Mouse (Mus musculus): Measurements from ENCODE around the gene Kdr. TPM values are rescaled to one million over a fixed set of nuclear protein-coding genes. Genes with fewer than 3 reads are reported as not detected.

Kdr gene
- polyA plus RNA-seq, 1 experiment from 2014 or later, result 39.5 TPM

- no peak overlapping the region for H3K27ac ChIP-seq (ENCODE audit: low read depth, low read length)
- no peaks in the 10 kb centered on the region for H3K9me3 ChIP-seq (ENCODE audit: control insufficient read depth, low read length)
- ATAC-seq (ENCODE audit: low FRiP score, low TSS enrichment), result no peak
- H3K4me2 ChIP-seq (replicated peaks; ENCODE audit: low read depth, low read length), result no peak overlapping the region
- WGBS, result 69% methylated on average over 7 of the region's 7 CpGs
- H3K4me1 ChIP-seq (ENCODE audit: control insufficient read depth, insufficient read depth, low read length), result no peaks in the 10 kb centered on the region
- H3K9ac ChIP-seq (ENCODE audit: low read depth, low read length), result no peak overlapping the region
- no peak overlapping the region for H3K4me3 ChIP-seq (ENCODE audit: low read length)
- H3K27me3 ChIP-seq (ENCODE audit: control insufficient read depth, insufficient read depth, low read length), result no peaks in the 10 kb centered on the region
- H3K36me3 ChIP-seq (ENCODE audit: control insufficient read depth, insufficient read depth, low read length), result no peaks in the 10 kb centered on the region
Observed at GRCm38 (mm10) chr5:76006403-76006802, 28.1 kb upstream of the Kdr start.

- Histone ChIP-seq H3K27me3 (ENCODE audit: control insufficient read depth, insufficient read depth, low read length) (no peaks in the 10 kb centered on the region), H3K27ac (ENCODE audit: low read depth, low read length) (no peak overlapping the region), H3K4me2 (replicated peaks; ENCODE audit: low read depth, low read length) (no peak overlapping the region), H3K36me3 (ENCODE audit: control insufficient read depth, insufficient read depth, low read length) (no peaks in the 10 kb centered on the region), H3K4me3 (ENCODE audit: low read length) (no peak overlapping the region), H3K4me1 (ENCODE audit: control insufficient read depth, insufficient read depth, low read length) (no peaks in the 10 kb centered on the region), H3K9me3 (ENCODE audit: control insufficient read depth, low read length) (no peaks in the 10 kb centered on the region), H3K9ac (ENCODE audit: low read depth, low read length) (no peak overlapping the region)
- ATAC-seq (ENCODE audit: low FRiP score, low TSS enrichment), result no peak
- WGBS, result 86% methylated on average over 8 of the region's 8 CpGs
Observed at GRCm38 (mm10) chr5:75990212-75990611, 12.0 kb upstream of the Kdr start.

GRCm38 (mm10) chr5:75987530-75987929 is 9.3 kb upstream of the Kdr start:
- Histone ChIP-seq H3K9ac (ENCODE audit: low read depth, low read length) (no peak overlapping the region), H3K4me3 (ENCODE audit: low read length) (no peak overlapping the region), H3K36me3 (ENCODE audit: control insufficient read depth, insufficient read depth, low read length) (no peaks in the 10 kb centered on the region), H3K9me3 (ENCODE audit: control insufficient read depth, low read length) (no peaks in the 10 kb centered on the region), H3K4me1 (ENCODE audit: control insufficient read depth, insufficient read depth, low read length) (no peaks in the 10 kb centered on the region), H3K4me2 (replicated peaks; ENCODE audit: low read depth, low read length) (no peak overlapping the region), H3K27ac (ENCODE audit: low read depth, low read length) (no peak overlapping the region), H3K27me3 (ENCODE audit: control insufficient read depth, insufficient read depth, low read length) (no peaks in the 10 kb centered on the region)
- WGBS, result 82% methylated on average over 8 of the region's 8 CpGs
- no peak for ATAC-seq (ENCODE audit: low FRiP score, low TSS enrichment)

- no peak overlapping the region for H3K4me2 ChIP-seq (replicated peaks; ENCODE audit: low read depth, low read length)
- H3K36me3 ChIP-seq (ENCODE audit: control insufficient read depth, insufficient read depth, low read length), result no peaks in the 10 kb centered on the region
- 0 out of 2 replicates have a peak, but pooled peaks cover 4% of the 10 kb centered on the region for H3K9me3 ChIP-seq (ENCODE audit: control insufficient read depth, low read length)
- WGBS, result 59% methylated on average over 23 of the region's 23 CpGs
- no peak overlapping the region for H3K9ac ChIP-seq (ENCODE audit: low read depth, low read length)
- H3K27me3 ChIP-seq (ENCODE audit: control insufficient read depth, insufficient read depth, low read length), result peaks cover 22% of the 10 kb centered on the region; the same call in 1 of the 2 replicates
- no peaks in the 10 kb centered on the region for H3K4me1 ChIP-seq (ENCODE audit: control insufficient read depth, insufficient read depth, low read length)
- H3K4me3 ChIP-seq (ENCODE audit: low read length), result no peak overlapping the region
- no peak overlapping the region for H3K27ac ChIP-seq (ENCODE audit: low read depth, low read length)
- ATAC-seq (ENCODE audit: low FRiP score, low TSS enrichment), result no peak
Observed at GRCm38 (mm10) chr5:75980521-75981311, 2.5 kb upstream of the Kdr start.

GRCm38 (mm10) chr5:75979108-75979507 is 850 bp upstream of the Kdr start:
- Histone ChIP-seq H3K9ac (ENCODE audit: low read depth, low read length) (no peak overlapping the region; the same call in 1 of the 2 replicates), H3K27ac (ENCODE audit: low read depth, low read length) (no peak overlapping the region), H3K27me3 (ENCODE audit: control insufficient read depth, insufficient read depth, low read length) (peaks cover 29% of the 10 kb centered on the region; the same call in 1 of the 2 replicates), H3K4me1 (ENCODE audit: control insufficient read depth, insufficient read depth, low read length) (no peaks in the 10 kb centered on the region), H3K9me3 (ENCODE audit: control insufficient read depth, low read length) (0 out of 2 replicates have a peak, but pooled peaks cover 4% of the 10 kb centered on the region), H3K4me3 (ENCODE audit: low read length) (peak overlapping the region; percentile 59), H3K4me2 (replicated peaks; ENCODE audit: low read depth, low read length) (peak overlapping the region; percentile 92), H3K36me3 (ENCODE audit: control insufficient read depth, insufficient read depth, low read length) (no peaks in the 10 kb centered on the region)
- ATAC-seq (ENCODE audit: low FRiP score, low TSS enrichment), result no peak
- 9% methylated on average over 8 of the region's 8 CpGs for WGBS

- Histone ChIP-seq H3K27ac (ENCODE audit: low read depth, low read length) (no peak overlapping the region; the same call in 1 of the 2 replicates), H3K9me3 (ENCODE audit: control insufficient read depth, low read length) (0 out of 2 replicates have a peak, but pooled peaks cover 4% of the 10 kb centered on the region), H3K9ac (ENCODE audit: low read depth, low read length) (peak overlapping the region; percentile 59), H3K4me2 (replicated peaks; ENCODE audit: low read depth, low read length) (peak overlapping the region; percentile 92), H3K36me3 (ENCODE audit: control insufficient read depth, insufficient read depth, low read length) (no peaks in the 10 kb centered on the region), H3K4me3 (ENCODE audit: low read length) (peak overlapping the region; percentile 59), H3K4me1 (ENCODE audit: control insufficient read depth, insufficient read depth, low read length) (no peaks in the 10 kb centered on the region), H3K27me3 (ENCODE audit: control insufficient read depth, insufficient read depth, low read length) (peaks cover 29% of the 10 kb centered on the region; the same call in 1 of the 2 replicates)
- peak; percentile 77; the same call in 1 of the 2 replicates for ATAC-seq (ENCODE audit: low FRiP score, low TSS enrichment)
- WGBS, result 2% methylated on average over 54 of the region's 54 CpGs
Observed at GRCm38 (mm10) chr5:75977441-75978373, 551 bp downstream of the Kdr start.

GRCm38 (mm10) chr5:75976696-75977095 is 1.6 kb downstream of the Kdr start:
- 35% methylated on average over 9 of the region's 9 CpGs for WGBS
- Histone ChIP-seq H3K27me3 (ENCODE audit: control insufficient read depth, insufficient read depth, low read length) (peaks cover 29% of the 10 kb centered on the region; the same call in 1 of the 2 replicates), H3K27ac (ENCODE audit: low read depth, low read length) (no peak overlapping the region), H3K36me3 (ENCODE audit: control insufficient read depth, insufficient read depth, low read length) (no peaks in the 10 kb centered on the region), H3K4me2 (replicated peaks; ENCODE audit: low read depth, low read length) (no peak overlapping the region), H3K4me1 (ENCODE audit: control insufficient read depth, insufficient read depth, low read length) (no peaks in the 10 kb centered on the region), H3K9ac (ENCODE audit: low read depth, low read length) (peak overlapping the region; percentile 5; the same call in 1 of the 2 replicates), H3K4me3 (ENCODE audit: low read length) (peak overlapping the region; percentile 59), H3K9me3 (ENCODE audit: control insufficient read depth, low read length) (no peaks in the 10 kb centered on the region)
- no peak for ATAC-seq (ENCODE audit: low FRiP score, low TSS enrichment)

GRCm38 (mm10) chr5:75975398-75975797 is 2.9 kb downstream of the Kdr start:
- Histone ChIP-seq H3K36me3 (ENCODE audit: control insufficient read depth, insufficient read depth, low read length) (no peaks in the 10 kb centered on the region), H3K4me1 (ENCODE audit: control insufficient read depth, insufficient read depth, low read length) (no peaks in the 10 kb centered on the region), H3K4me3 (ENCODE audit: low read length) (peak overlapping the region; percentile 59; the same call in 1 of the 2 replicates), H3K9me3 (ENCODE audit: control insufficient read depth, low read length) (no peaks in the 10 kb centered on the region), H3K9ac (ENCODE audit: low read depth, low read length) (no peak overlapping the region; the same call in 1 of the 2 replicates), H3K27me3 (ENCODE audit: control insufficient read depth, insufficient read depth, low read length) (peaks cover 27% of the 10 kb centered on the region; the same call in 1 of the 2 replicates), H3K27ac (ENCODE audit: low read depth, low read length) (no peak overlapping the region), H3K4me2 (replicated peaks; ENCODE audit: low read depth, low read length) (no peak overlapping the region; the same call in 1 of the 2 replicates)
- ATAC-seq (ENCODE audit: low FRiP score, low TSS enrichment), result no peak
- 85% methylated on average over 5 of the region's 5 CpGs for WGBS
